Mouse (Mus musculus): ENCODE data around the gene Slc25a1.

DNA sequence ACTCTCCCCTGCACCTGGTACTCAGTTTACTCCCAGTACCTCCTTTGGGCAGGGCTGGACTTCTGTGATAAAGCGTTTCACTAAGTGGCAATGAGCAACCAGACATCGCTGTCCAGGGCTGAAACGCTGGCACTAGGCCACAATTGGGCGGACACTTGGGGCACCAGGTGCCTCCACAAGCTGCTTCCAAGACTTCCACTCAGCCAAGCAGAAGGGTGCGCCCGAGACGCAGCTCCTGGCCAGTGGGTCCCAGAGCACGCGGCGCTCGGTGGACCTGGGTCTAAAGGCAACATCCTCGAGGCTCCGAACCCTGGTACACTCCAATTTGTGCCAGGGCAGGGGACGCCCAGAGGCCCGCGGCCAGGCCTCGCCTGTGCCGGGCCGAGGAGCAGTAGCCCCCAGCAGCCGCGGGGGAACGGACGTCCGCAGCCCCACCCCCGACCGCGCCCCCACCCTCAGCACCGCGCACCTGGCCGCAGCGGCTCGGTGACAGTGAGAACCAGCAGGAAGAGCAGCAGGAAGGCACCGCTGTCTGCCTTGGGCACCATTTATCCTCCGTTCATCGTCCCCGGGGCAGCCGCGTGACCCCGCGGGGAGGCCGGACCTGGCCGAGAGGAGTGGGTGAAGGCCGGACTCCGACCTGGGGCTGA is 37.0 kb downstream of the Slc25a1 start:
- TF ChIP-seq POLR2A (IDR thresholded peaks at IDR 0.05; ENCODE audit: extremely low read depth, insufficient read depth, low read length), result no peak
- TF ChIP-seq CTCF (IDR thresholded peaks at IDR 0.05; ENCODE audit: extremely low read depth, insufficient read depth, low read length), result no peak
